Mouse (Mus musculus): ENCODE data around the gene Vti1a. TPM values are rescaled to one million over a fixed set of nuclear protein-coding genes. Genes with fewer than 3 reads are reported as not detected.
A peak's percentile ranks its signal among the peaks of the same experiment; 100 is the strongest.

The Vti1a gene
- polyA plus RNA-seq, 1 experiment, result 23.5 TPM

DNA sequence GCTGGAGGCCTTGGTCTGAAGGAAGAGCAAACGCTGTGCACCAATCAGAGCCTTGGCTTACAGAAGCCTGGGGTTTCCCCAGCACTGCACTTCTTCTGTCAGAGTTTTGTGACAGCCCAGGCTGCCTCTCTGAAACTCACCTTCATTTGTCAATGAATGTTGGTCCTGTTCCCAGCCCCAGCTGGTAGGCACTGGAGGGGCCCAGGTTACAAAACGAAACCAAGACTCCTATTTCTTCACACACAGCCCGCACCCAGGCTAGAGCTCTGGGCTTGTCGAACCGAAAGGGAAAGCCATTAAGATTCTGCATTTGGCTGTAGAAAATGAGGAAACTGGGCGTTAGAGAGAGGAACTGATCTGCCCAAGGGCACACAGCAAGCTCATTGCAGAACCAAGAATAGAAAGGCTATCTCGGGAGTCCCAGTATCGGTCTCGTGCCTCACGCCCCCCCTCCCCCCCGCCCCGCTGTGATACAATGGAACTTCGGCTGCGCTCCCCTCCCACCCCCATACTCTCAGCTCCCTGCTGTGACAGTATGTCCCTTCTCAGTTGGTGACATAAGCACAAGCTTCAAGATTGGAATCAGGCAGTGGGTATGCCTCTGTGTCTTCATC lies 327.3 kb downstream of the Vti1a start:
- TF ChIP-seq POLR2A (IDR thresholded peaks at IDR 0.05; ENCODE audit: borderline replicate concordance, extremely low read depth, insufficient read depth, insufficient read length, poor library complexity, severe bottlenecking) (no peak), CTCF (IDR thresholded peaks at IDR 0.05; ENCODE audit: borderline replicate concordance, extremely low read depth, insufficient read depth, insufficient read length) (no peak)
- DNase-seq (ENCODE audit: low read depth), result peak; percentile 62

DNA sequence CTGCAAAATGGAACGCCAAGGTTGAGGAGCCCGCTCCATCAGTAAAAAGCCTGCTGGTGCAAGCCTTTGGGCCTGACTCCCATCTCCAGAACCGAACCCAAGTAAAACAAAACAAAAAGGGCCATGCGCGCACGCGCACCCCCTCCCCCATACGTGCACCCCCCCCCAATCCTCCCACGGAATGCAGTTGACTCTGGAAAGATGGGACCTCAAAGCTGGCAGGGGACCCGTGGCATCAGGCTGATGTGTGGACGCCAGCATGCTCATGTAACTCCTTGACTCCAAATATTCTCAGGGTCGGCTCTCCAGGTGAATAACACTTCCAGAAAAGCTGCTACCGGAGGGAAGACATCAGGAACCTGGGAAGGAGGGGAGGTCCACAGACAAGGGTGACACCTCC lies 327.8 kb downstream of the Vti1a start:
- TF ChIP-seq POLR2A (IDR thresholded peaks at IDR 0.05; ENCODE audit: borderline replicate concordance, extremely low read depth, insufficient read depth, insufficient read length, poor library complexity, severe bottlenecking), result no peak
- no peak for TF ChIP-seq CTCF (IDR thresholded peaks at IDR 0.05; ENCODE audit: borderline replicate concordance, extremely low read depth, insufficient read depth, insufficient read length)
- no peak for DNase-seq (ENCODE audit: low read depth)

DNA sequence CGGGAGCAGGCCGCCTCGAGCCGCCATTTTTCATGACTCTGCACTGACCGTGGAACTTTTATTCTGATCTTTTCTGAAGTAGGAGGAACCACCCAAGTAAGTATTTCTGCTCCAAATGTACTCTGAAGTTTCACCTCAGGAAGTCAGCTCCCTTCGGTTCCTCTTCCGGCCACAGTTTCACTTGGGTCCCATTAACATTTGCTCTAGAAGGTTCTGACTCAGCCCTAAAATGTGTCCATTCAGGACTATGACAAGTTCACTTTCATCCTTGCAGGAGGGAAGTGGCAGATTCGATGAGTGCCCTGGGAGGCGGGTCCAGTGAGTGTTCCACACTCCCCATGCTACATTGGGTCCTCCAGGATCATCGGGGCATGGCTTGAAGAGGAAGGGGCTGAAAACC lies 333.3 kb downstream of the Vti1a start:
- no peak for DNase-seq (ENCODE audit: low read depth)
- TF ChIP-seq CTCF (IDR thresholded peaks at IDR 0.05; ENCODE audit: borderline replicate concordance, extremely low read depth, insufficient read depth, insufficient read length) (no peak), POLR2A (IDR thresholded peaks at IDR 0.05; ENCODE audit: borderline replicate concordance, extremely low read depth, insufficient read depth, insufficient read length, poor library complexity, severe bottlenecking) (no peak)

DNA sequence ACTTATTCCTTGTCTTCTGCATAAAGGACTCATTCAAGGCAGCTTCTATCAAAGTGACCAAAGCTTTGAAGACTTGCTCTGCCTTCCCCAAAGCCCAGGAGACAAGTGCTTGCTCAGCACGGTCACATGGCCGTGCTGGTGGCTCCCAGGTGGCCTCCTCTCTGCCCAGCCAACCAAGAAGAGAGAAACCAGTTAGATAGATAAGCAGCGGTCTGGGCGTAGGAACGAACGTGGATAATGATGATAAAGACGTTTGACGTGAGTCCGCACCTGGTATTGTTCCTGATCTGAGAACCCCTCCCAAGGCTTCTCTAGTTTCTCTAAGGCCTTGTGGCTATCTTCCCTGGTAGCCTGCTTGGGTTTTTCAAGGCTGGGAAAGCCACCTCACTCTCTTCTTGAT lies 334.9 kb downstream of the Vti1a start:
- no peak for TF ChIP-seq CTCF (IDR thresholded peaks at IDR 0.05; ENCODE audit: borderline replicate concordance, extremely low read depth, insufficient read depth, insufficient read length)
- no peak for TF ChIP-seq POLR2A (IDR thresholded peaks at IDR 0.05; ENCODE audit: borderline replicate concordance, extremely low read depth, insufficient read depth, insufficient read length, poor library complexity, severe bottlenecking)
- no peak for DNase-seq (ENCODE audit: low read depth)

- no peak for TF ChIP-seq CTCF (IDR thresholded peaks at IDR 0.05; ENCODE audit: borderline replicate concordance, extremely low read depth, insufficient read depth, insufficient read length)
- TF ChIP-seq POLR2A (IDR thresholded peaks at IDR 0.05; ENCODE audit: borderline replicate concordance, extremely low read depth, insufficient read depth, insufficient read length, poor library complexity, severe bottlenecking), result no peak
- DNase-seq (ENCODE audit: low read depth), result no peak
Measured at GRCm38 (mm10) chr19:55652693-55653265, 336.7 kb downstream of the Vti1a start.

DNA sequence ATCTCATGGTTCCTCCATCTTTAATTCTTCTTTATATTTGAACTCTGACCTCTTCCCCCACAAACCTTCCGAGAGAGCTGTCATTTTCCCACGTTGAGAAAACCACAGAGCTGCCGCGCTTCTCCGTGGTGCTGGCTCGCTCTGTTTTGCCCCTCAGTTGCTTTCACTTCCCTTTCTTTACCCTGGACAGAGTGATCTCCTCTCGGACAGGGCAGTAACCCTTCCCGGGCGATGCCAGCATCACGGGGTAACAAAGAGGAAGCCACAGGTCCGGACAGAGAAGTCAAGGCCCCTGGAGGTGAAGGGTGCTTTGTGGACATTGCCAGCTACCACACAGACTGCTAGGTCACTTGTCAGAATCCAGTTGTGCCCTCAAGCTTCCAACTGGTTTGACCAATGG lies 344.1 kb downstream of the Vti1a start:
- no peak for DNase-seq (ENCODE audit: low read depth)

DNA sequence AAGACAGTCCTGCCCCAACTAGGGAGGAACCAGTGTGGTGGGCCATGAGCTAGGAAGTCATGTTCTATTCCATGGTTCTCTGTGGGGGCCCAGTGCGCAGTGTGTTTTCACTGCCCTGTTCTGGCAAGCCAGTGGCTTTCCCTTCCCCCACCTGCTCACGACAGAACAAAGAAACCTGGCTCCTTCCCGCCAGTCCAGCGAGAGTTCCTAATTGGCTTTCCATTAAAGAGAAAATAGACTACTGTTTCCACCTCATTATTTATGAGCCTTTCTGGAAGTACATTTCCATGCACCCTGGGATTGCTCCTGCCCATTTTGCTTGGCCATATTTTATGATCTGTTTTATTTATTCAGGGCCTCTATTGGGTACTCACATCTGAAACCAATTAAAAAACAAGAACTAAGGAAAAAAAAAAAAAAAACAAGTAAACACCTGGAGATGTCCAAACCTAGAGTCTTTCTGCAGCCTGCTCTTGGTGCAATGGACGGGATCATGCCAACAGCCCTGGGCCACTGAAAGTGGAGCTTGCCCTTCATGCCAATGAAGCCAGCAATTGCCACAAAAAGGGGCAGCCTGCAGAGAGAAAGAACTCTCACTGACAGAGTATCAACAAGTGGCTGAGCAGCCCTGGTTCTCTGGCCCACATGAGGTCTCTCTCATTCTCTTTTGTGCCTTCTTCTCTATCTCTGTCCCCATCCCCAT lies 346.6 kb downstream of the Vti1a start:
- TF ChIP-seq POLR2A (IDR thresholded peaks at IDR 0.05; ENCODE audit: borderline replicate concordance, extremely low read depth, insufficient read depth, insufficient read length, poor library complexity, severe bottlenecking) (no peak), CTCF (IDR thresholded peaks at IDR 0.05; ENCODE audit: borderline replicate concordance, extremely low read depth, insufficient read depth, insufficient read length) (no peak)
- DNase-seq (ENCODE audit: low read depth), result peak; percentile 74

More for the DNA sequence above, 344.1 kb downstream of the Vti1a start:
- TF ChIP-seq CTCF (IDR thresholded peaks at IDR 0.05; ENCODE audit: borderline replicate concordance, extremely low read depth, insufficient read depth, insufficient read length) (no peak), POLR2A (IDR thresholded peaks at IDR 0.05; ENCODE audit: borderline replicate concordance, extremely low read depth, insufficient read depth, insufficient read length, poor library complexity, severe bottlenecking) (no peak)

DNA sequence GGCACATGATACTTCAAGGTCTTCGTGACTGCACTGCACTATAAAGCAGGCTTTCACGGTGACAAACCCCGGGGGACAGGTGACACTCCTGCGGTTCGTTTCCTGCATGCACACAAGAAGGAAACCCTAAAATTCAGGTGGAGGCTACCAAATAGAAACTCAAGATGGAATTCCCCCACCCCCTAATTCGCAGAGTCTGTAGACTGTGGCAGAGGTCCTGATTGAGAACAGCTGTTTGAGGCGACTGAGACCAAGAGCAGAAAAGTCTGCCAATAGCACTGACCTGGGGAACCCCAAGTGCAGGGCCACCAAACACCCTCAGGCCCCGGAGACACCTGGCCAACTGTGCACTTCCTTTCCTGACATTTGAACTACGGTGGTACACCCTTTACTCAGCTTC lies 351.7 kb downstream of the Vti1a start:
- no peak for TF ChIP-seq POLR2A (IDR thresholded peaks at IDR 0.05; ENCODE audit: borderline replicate concordance, extremely low read depth, insufficient read depth, insufficient read length, poor library complexity, severe bottlenecking)
- no peak for TF ChIP-seq CTCF (IDR thresholded peaks at IDR 0.05; ENCODE audit: borderline replicate concordance, extremely low read depth, insufficient read depth, insufficient read length)
- no peak for DNase-seq (ENCODE audit: low read depth)

GRCm38 (mm10) chr19:55668896-55669295 lies 352.8 kb downstream of the Vti1a start:
- TF ChIP-seq CTCF (IDR thresholded peaks at IDR 0.05; ENCODE audit: borderline replicate concordance, extremely low read depth, insufficient read depth, insufficient read length) (no peak), POLR2A (IDR thresholded peaks at IDR 0.05; ENCODE audit: borderline replicate concordance, extremely low read depth, insufficient read depth, insufficient read length, poor library complexity, severe bottlenecking) (no peak)
- no peak for DNase-seq (ENCODE audit: low read depth)

Other genes with a start within 250 kb of the Vti1a start
- gene Gpam, start 189.1 kb upstream of the Vti1a start, polyA plus RNA-seq (2012; rRNA removed), result 24.3 and 30.5 TPM in 2 replicates
- gene Tectb, start 135.6 kb upstream of the Vti1a start, polyA plus RNA-seq (2012; rRNA removed), result 0.13 and 0.18 TPM in 2 replicates
- 0.03 and 0.05 TPM in 2 replicates for gene Gucy2g, start 75.1 kb upstream of the Vti1a start, polyA plus RNA-seq (2012; rRNA removed)
- gene Acsl5, start 64.4 kb upstream of the Vti1a start, polyA plus RNA-seq (2012; rRNA removed), result 4.5 and 6.4 TPM in 2 replicates
- gene Zdhhc6, start 263 bp upstream of the Vti1a start, polyA plus RNA-seq (2012; rRNA removed), result 21.0 and 27.6 TPM in 2 replicates